In genomic region chr2:19919190-19919589, GRCm38 (mm10) we compare ENCODE assay signal across 8 mouse cellular contexts. TPM values are rescaled to one million over a fixed set of nuclear protein-coding genes. Genes with fewer than 3 reads are reported as not detected.
DNase-seq lines count a peak whose midpoint lies in the region.

No protein-coding gene starts in this region.

- peak; percentile 43 to 54 for DNase-seq in layer of hippocampus, postnatal 10 days (ENCODE audit: low spot score in 2 of 2)
- no peak for DNase-seq in layer of hippocampus, adult 18-20 months (ENCODE audit: low spot score in 2 of 2)
- peak; percentile 76 for DNase-seq in NIH3T3 (ENCODE audit: low read depth)
- peak; percentile 30 for DNase-seq in c-Kit-positive CD71-positive TER-119-positive erythroid progenitor cells, embryonic 14.5 days (ENCODE audit: low spot score)
- DNase-seq in heart, postnatal 4 days: peak; percentile 78
- DNase-seq in lung, postnatal 10 days: peak; percentile 69
- peak; percentile 28 for DNase-seq in thymus, postnatal 0 days (ENCODE audit: low spot score)
- no peak for DNase-seq in left cerebral cortex, adult 9 months (ENCODE audit: low spot score in 2 of 2)

RNA-seq across cellular contexts. Expression of gene Etl4, which starts 9.6 kb away (rescaled TPM):
- 10 to 100 TPM; 59.9 to 60.0 TPM for total RNA-seq in layer of hippocampus, postnatal 10 days (2021)
- 10 to 100 TPM; 71.2 to 87.3 TPM for total RNA-seq in layer of hippocampus, adult 18-20 months (2021)
- total RNA-seq in heart, postnatal 4 days (2021): 10 to 100 TPM; 36.8 to 38.5 TPM
- polyA plus RNA-seq in thymus, postnatal 0 days (2015; fragmentation: Nextera tagmentation; extraction: Ambion mirVana): 4.9 and 6.0 TPM in 2 replicates

Comparison
In these comparisons a context has a peak if more than half of its experiments do, and no peak if none do; other contexts are left out.
1. DNase-seq: peak in layer of hippocampus, postnatal 10 days (2 of 2), NIH3T3 (single experiment), c-Kit-positive CD71-positive TER-119-positive erythroid progenitor cells, embryonic 14.5 days (single experiment), heart, postnatal 4 days (single experiment), lung, postnatal 10 days (single experiment) and thymus, postnatal 0 days (single experiment); none in layer of hippocampus, adult 18-20 months (0 of 2) and left cerebral cortex, adult 9 months (0 of 2).